Mouse (Mus musculus) myocyte (in vitro differentiated cells): ENCODE measurements around the gene Zfp36l1. TPM values are rescaled to one million over a fixed set of nuclear protein-coding genes. Genes with fewer than 3 reads are reported as not detected.

Experiments used
- H3K27me3 ChIP-seq: one replicate; pipeline ENCODE4 v1.6.1; 2011; ENCODE audit not compliant: control insufficient read depth, insufficient read depth, insufficient read length
- H3K36me3 ChIP-seq: one replicate; pipeline ENCODE4 v1.6.1; 2011; ENCODE audit not compliant: control insufficient read depth, insufficient read depth
- H3K4me2 ChIP-seq: one replicate; pipeline ENCODE4 v1.6.1; 2011; ENCODE audit warnings: low read depth, control low read depth
- H3K4me3 ChIP-seq: one replicate; pipeline ENCODE4 v1.5.1; 2011; ENCODE audit warnings: mild to moderate bottlenecking, control low read depth, moderate library complexity
- H3K79me2 ChIP-seq: one replicate; pipeline ENCODE4 v1.6.1; 2011; ENCODE audit not compliant: control insufficient read depth, insufficient read depth
- H3ac ChIP-seq: one replicate; pipeline ENCODE4 v1.6.1; 2011; ENCODE audit not compliant: control insufficient read depth, insufficient read length
- CEBPB ChIP-seq: IDR thresholded peaks from 2 replicates; pipeline ENCODE4 v1.6.1; 2011; ENCODE audit warnings: mild to moderate bottlenecking, moderate library complexity; ENCODE audit not compliant: poor library complexity, insufficient read depth, severe bottlenecking
- E2F4 ChIP-seq: IDR thresholded peaks from one replicate; pipeline ENCODE4 v1.6.1; 2011; ENCODE audit warnings: mild to moderate bottlenecking, control low read depth, moderate library complexity; ENCODE audit not compliant: insufficient read depth
- MAX ChIP-seq: IDR thresholded peaks from one replicate; pipeline ENCODE4 v1.6.1; 2011; ENCODE audit warnings: low read depth, mild to moderate bottlenecking, control low read depth
- MYOD1 ChIP-seq, 3 experiments: IDR thresholded peaks; one replicate each; pipeline ENCODE4 v1.6.1; 2011; ENCODE audit warnings: control low read depth in 2 of 3, low read depth in 2 of 3, mild to moderate bottlenecking in 2 of 3, moderate library complexity in 1 of 3; ENCODE audit not compliant: insufficient read length in 2 of 3, control insufficient read depth in 1 of 3
- MYOG ChIP-seq, 3 experiments: IDR thresholded peaks; one replicate each; pipeline ENCODE4 v1.6.1; 2011; ENCODE audit warnings: control low read depth in 2 of 3, low read depth in 2 of 3, mild to moderate bottlenecking in 2 of 3; ENCODE audit not compliant: insufficient read length in 2 of 3, control insufficient read depth in 1 of 3, insufficient read depth in 1 of 3
- POLR2A ChIP-seq: IDR thresholded peaks from one replicate; pipeline ENCODE4 v1.6.1; 2011; ENCODE audit warnings: low read depth, mild to moderate bottlenecking, control low read depth, moderate library complexity; ENCODE audit not compliant: insufficient read length
- POLR2AphosphoS2 ChIP-seq: IDR thresholded peaks from one replicate; pipeline ENCODE4 v1.6.1; 2011; ENCODE audit warnings: low read depth, control low read depth; ENCODE audit not compliant: insufficient read length
- REST ChIP-seq: IDR thresholded peaks from one replicate; pipeline ENCODE4 v1.6.1; 2011; ENCODE audit warnings: mild to moderate bottlenecking, control low read depth, moderate library complexity; ENCODE audit not compliant: insufficient read depth, insufficient read length
- SRF ChIP-seq: IDR thresholded peaks from one replicate; pipeline ENCODE4 v1.6.1; 2011; ENCODE audit warnings: low read depth; ENCODE audit not compliant: control insufficient read depth, insufficient read length
- TCF12 ChIP-seq: IDR thresholded peaks from one replicate; pipeline ENCODE4 v1.6.1; 2011; ENCODE audit warnings: mild to moderate bottlenecking, control low read depth; ENCODE audit not compliant: poor library complexity, insufficient read depth, severe bottlenecking
- TCF3 ChIP-seq: IDR thresholded peaks from one replicate; pipeline ENCODE4 v1.6.1; 2011; ENCODE audit warnings: low read depth, control low read depth; ENCODE audit not compliant: insufficient read length
- USF1 ChIP-seq: IDR thresholded peaks from one replicate; pipeline ENCODE4 v1.6.1; 2011; ENCODE audit warnings: low read depth, mild to moderate bottlenecking, control low read depth, moderate library complexity
- polyA plus RNA-seq: library from polyadenylated mRNA; unstranded; fragments of >200 nt; fragmentation: generic; extraction: Trizol; gene quantifications from one replicate; pipeline ENCODE4 v1.2.1, GENCODE M21; 2012; ENCODE audit warnings: missing spikeins

Zfp36l1 gene
- polyA plus RNA-seq, 1 experiment: 35.7 TPM

- H3K79me2 ChIP-seq: no peaks in the 10 kb centered on the region
- TF ChIP-seq MYOG (IDR thresholded peaks at IDR 0.05; ENCODE audit: control insufficient read depth in 1 of 3, insufficient read depth in 1 of 3, insufficient read length in 2 of 3, low read depth in 2 of 3): no peak
- H3ac ChIP-seq: no peak overlapping the region
- no peak overlapping the region for H3K4me3 ChIP-seq
- H3K27me3 ChIP-seq: no peaks in the 10 kb centered on the region
- H3K36me3 ChIP-seq: no peaks in the 10 kb centered on the region
- H3K4me2 ChIP-seq: no peak overlapping the region
Observed at GRCm38 (mm10) chr12:80069040-80069439, 43.8 kb downstream of the Zfp36l1 start.

DNA sequence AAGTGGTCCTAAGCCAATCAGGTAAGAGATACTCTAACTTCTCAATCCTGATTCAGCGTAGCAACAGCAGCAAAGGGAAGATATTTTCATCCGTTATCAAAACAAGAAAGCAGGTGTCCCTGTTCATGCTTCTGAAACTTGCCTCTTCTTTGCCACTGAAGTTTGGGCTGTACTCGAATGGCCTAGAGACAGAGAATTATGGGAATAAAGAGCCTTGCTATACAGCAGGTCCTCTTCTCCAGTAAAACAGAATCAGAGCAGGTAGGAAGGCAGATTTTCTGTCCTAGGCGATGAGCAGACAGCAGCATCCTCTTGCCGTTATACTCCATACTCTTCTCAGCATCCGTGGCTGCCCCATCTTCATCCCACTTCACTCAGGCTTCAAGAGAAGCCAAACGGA lies 44.8 kb downstream of the Zfp36l1 start:
- H3K79me2 ChIP-seq: no peaks in the 10 kb centered on the region
- no peak overlapping the region for H3K4me2 ChIP-seq
- no peak overlapping the region for H3K4me3 ChIP-seq
- no peaks in the 10 kb centered on the region for H3K27me3 ChIP-seq
- no peak overlapping the region for H3ac ChIP-seq
- TF ChIP-seq TCF12 (no peak), MYOD1 (IDR thresholded peaks at IDR 0.05; ENCODE audit: control insufficient read depth in 1 of 3, insufficient read length in 2 of 3, low read depth in 2 of 3) (no peak), POLR2A (no peak), E2F4 (no peak), REST (no peak), CEBPB (no peak), USF1 (no peak)
- H3K36me3 ChIP-seq: no peaks in the 10 kb centered on the region

DNA sequence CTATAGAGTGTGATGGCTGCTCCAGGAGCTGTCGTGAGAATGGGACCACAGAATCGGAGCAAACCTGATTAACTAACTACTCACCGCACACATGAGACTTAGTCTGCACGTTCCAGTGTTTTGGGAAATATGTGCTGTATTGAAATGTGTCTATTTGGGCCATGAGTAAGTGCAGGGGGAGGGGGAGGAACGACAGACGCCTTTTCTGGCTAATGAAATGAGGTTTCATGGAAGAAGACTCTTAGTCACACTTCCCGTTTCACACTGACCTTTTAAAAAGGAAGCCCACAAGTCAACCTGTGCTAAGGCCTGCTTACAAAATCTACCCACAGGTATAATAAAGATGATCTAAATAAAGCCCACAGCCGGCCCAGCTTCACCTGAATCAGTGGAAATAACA lies 47.8 kb downstream of the Zfp36l1 start:
- no peak overlapping the region for H3K4me3 ChIP-seq
- TF ChIP-seq USF1: no peak
- TF ChIP-seq TCF12: no peak
- no peak for TF ChIP-seq MYOG (IDR thresholded peaks at IDR 0.05; ENCODE audit: control insufficient read depth in 1 of 3, insufficient read depth in 1 of 3, insufficient read length in 2 of 3, low read depth in 2 of 3)
- no peak for TF ChIP-seq REST
- no peak for TF ChIP-seq TCF3
- TF ChIP-seq POLR2AphosphoS2: no peak
- no peak for TF ChIP-seq MAX
- TF ChIP-seq E2F4: no peak
- no peak for TF ChIP-seq MYOD1 (IDR thresholded peaks at IDR 0.05; ENCODE audit: control insufficient read depth in 1 of 3, insufficient read length in 2 of 3, low read depth in 2 of 3)
- TF ChIP-seq POLR2A: no peak

DNA sequence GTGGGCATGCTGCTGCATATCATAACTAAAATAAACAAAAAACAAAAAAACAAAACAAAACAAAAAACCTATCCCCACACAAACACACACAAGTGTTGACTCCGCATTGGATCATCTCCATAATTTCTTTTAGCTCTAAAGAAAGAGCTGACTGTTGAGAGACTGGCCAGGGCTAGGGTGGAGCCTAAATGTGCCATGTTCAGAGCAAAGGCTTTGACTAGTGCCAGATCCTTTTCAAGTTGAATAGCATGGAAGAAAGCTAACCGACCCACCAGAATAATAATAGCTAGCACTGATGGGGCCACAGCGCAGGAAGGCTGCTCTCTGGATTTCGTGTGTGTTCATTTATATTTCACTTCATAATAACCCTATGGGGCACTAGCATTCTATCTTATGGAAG lies 48.5 kb downstream of the Zfp36l1 start:
- H3K36me3 ChIP-seq: no peaks in the 10 kb centered on the region
- H3ac ChIP-seq: no peak overlapping the region
- no peak overlapping the region for H3K4me3 ChIP-seq
- no peaks in the 10 kb centered on the region for H3K27me3 ChIP-seq
- no peaks in the 10 kb centered on the region for H3K79me2 ChIP-seq
- H3K4me2 ChIP-seq: no peak overlapping the region
- TF ChIP-seq MYOD1 (IDR thresholded peaks at IDR 0.05; ENCODE audit: control insufficient read depth in 1 of 3, insufficient read length in 2 of 3, low read depth in 2 of 3) (no peak), CEBPB (no peak), E2F4 (no peak), TCF3 (no peak), USF1 (no peak), MAX (no peak), POLR2A (no peak), MYOG (IDR thresholded peaks at IDR 0.05; ENCODE audit: control insufficient read depth in 1 of 3, insufficient read depth in 1 of 3, insufficient read length in 2 of 3, low read depth in 2 of 3) (no peak), TCF12 (no peak), POLR2AphosphoS2 (no peak), SRF (no peak), REST (no peak)

More for the DNA sequence above, 47.8 kb downstream of the Zfp36l1 start:
- Histone ChIP-seq H3K79me2 (no peaks in the 10 kb centered on the region), H3ac (no peak overlapping the region), H3K36me3 (no peaks in the 10 kb centered on the region), H3K27me3 (no peaks in the 10 kb centered on the region), H3K4me2 (no peak overlapping the region)

DNA sequence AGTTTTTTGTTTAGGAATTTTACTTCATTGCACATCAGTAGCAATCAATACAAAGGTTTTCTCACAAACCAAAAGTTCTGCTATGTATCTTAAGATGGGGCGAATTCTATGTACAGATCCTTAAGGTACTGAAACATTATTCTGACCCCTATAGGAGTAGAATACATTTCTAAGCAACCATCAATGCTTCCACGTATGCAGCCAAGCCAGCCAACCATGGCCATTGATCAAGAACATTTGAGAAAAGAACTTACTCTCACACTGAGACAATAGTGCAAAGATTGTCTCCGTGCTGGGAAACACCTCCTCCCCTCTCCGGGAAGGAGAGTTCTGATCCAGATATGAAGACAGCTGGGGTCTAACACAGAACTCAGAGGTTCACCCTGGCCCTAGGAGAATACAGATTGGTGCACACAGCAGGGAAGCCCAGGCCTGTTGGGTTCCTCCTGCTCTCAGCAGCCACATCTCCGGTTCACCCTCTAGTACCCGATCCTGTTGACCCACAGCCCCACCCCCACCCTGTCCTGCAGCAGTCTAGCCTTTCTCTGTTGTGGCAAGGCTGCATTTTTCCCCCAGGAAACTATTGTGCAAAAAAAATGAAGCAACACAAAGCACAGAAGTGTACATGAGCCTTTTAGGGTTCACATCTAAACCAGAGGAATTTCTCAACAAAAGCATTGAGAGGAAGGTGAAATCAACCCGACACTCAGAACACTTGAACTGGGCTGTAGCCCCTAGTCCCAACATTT lies 49.2 kb downstream of the Zfp36l1 start:
- Histone ChIP-seq H3K4me3 (no peak overlapping the region), H3K79me2 (no peaks in the 10 kb centered on the region), H3K27me3 (no peaks in the 10 kb centered on the region), H3K36me3 (no peaks in the 10 kb centered on the region), H3K4me2 (no peak overlapping the region), H3ac (no peak overlapping the region)
- TF ChIP-seq REST (no peak), E2F4 (no peak), MYOG (IDR thresholded peaks at IDR 0.05; ENCODE audit: control insufficient read depth in 1 of 3, insufficient read depth in 1 of 3, insufficient read length in 2 of 3, low read depth in 2 of 3) (no peak), MYOD1 (IDR thresholded peaks at IDR 0.05; ENCODE audit: control insufficient read depth in 1 of 3, insufficient read length in 2 of 3, low read depth in 2 of 3) (no peak), MAX (no peak), POLR2A (no peak), CEBPB (no peak)
